Mouse (Mus musculus) forelimb bud, embryonic 11.5 days (tissue): ENCODE results near the gene Scaper.

Experiments used
- DNase-seq: peaks from one replicate; pipeline ENCODE4 v3.0.0-alpha.2; 2012; ENCODE audit warnings: low read depth, low spot score

Gene Scaper

GRCm38 (mm10) chr9:55608701-55609531 lies 329.0 kb downstream of the Scaper start:
- DNase-seq: peak; percentile 68

DNA sequence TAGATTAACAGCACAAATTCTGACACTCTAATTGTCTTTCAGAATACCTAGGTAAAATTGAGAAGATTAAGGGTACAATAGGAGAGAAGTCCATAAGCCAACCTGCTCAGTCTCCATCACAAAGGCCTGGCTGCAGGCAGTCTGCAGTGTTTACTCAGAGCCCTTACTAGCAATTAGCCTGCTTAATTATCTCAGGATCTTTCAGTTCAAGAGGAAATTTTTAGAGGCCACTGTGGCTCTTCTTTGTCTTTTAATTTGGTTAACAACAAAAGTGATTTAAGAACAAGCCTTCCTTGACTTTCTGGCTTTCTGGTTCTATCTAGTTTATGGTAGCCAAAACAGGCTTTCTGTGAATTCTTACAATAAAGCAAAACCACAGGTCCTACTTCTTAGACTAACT lies 339.3 kb downstream of the Scaper start:
- no peak for DNase-seq

DNA sequence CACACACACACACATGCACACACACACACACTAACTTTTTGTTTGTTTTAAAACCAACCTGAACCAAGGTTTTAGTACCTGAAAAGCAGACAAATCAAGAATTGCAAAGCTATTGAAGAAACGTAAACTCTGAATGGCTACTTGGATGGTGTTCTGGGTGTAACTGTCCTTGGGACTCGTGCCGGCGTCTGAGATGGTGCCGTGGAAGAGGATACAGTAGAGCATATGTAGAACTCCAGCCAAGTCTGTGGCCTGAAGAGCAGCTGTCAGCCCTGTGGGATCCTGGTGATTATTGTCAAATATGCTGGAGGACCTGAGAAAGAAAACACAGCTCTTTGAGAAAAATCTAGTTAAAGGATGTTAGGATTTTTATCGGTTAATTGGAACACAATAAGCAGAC lies 351.8 kb downstream of the Scaper start:
- no peak for DNase-seq

GRCm38 (mm10) chr9:55581414-55581813 lies 356.5 kb downstream of the Scaper start:
- no peak for DNase-seq

DNA sequence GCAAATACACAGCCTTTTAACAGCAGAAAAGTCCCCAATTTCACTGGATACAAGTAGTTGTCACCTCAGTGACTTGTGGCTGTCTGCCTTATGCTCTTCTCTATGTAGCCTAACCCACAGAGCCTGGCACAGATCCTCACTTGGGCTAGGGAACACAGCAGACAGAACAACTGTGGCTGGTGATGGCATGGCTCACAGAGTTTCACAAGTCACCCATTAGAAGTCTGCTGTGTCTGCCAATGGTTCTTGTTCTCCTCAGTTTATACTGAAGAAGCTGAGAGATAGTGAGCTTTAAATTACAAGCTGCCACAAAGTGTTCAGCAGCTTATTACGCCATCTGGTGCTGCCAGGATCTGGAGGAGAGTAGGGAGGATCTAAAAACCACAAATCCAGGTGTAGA lies 361.3 kb downstream of the Scaper start:
- no peak for DNase-seq

GRCm38 (mm10) chr9:55571071-55571470 lies 366.8 kb downstream of the Scaper start:
- DNase-seq: no peak

DNA sequence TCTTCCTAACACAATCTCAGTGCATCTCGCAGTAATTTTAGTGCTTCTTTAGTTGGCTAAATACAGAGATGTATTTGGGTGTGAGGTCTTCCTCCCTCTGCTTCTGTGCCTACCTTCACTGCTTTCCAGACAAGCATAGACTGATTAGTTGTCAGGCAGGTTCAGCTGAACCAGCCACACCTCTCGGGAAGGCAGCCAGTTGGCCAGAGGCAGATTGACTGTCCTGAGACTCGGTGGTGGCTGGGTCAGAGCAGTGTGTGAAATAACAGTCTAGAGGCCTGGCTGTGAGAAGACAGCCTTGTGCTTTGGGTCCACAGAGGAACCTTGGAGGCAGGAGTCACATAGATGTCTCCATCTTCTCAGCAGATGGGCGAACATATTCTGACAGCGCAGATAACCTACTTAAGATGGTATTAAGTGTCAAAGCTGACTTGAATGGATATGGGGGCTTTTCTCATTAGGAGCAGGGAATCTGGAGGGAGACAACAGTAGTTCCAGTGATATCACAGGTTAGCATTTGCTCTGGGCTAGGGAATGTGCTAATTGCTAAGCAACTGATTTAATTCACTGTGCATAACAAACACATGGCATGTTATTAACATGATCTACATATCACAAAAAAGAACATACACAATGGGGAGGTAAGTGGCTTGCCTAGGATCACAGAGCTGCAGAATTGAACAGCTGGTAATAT lies 369.3 kb downstream of the Scaper start:
- DNase-seq: no peak

- no peak for DNase-seq
Observed at GRCm38 (mm10) chr9:55560960-55561359, 377.0 kb downstream of the Scaper start.

- no peak for DNase-seq
Observed at GRCm38 (mm10) chr9:55554986-55555385, 382.9 kb downstream of the Scaper start.

DNA sequence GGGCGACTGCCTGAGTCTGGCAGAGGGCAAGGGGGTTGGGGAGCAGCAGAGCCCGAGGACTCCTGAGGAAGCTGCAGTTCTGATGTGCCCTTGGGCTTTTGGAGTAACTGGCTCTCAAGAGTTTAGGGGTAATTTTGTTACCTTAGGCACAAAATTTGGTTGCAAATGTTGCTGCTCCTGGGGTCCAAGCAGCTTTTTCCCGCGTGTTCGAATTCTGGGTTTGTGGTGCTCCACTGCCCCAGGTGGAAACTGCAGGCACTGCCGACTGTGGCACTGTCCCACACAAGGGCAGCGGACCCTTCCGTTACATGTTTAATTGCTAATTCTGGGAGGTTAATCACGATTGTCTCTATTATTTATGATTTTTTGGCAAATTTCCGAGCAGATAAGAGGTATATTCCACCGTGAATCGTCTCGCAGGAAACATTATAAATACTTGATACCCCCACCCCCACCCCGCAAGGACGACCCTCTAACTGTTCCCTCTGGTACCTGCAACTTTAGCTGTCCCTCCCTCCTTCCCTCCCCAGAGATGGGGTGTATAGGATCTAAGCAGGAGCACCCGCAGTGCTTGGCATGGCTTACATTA lies 388.5 kb downstream of the Scaper start:
- no peak for DNase-seq

GRCm38 (mm10) chr9:55548871-55549270 lies 389.0 kb downstream of the Scaper start:
- DNase-seq: no peak

- DNase-seq: no peak
Observed at GRCm38 (mm10) chr9:55546176-55547010, 391.5 kb downstream of the Scaper start.

DNA sequence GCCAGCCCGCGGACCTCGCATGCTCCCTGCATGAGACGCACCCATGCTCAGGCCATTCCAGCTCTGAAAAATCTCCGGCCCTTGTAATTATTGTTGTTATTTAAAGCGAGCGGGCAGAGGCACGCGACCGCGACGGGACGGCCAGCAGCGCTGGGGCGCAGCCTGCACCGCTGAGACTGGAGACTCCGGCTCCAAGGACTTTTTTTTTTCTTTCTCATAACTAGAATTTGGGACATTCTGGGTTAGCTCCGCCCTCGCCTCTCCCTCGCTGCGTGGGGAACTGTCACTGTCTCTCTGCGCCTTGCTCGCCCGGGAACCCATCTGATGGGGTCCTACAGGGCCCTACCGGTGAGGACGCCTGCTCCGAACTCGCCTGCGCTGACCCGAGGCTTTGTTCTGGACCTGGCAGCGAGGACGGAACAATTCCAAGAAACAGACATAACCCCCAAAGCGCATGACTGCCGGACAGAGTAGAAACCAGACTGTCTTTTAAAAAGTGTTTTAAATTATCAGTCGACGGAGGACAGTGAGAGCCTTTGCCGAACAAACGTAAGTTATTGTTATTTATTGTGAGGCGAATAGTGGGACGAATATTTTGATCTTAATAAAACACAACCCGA lies 392.3 kb downstream of the Scaper start:
- no peak for DNase-seq

DNA sequence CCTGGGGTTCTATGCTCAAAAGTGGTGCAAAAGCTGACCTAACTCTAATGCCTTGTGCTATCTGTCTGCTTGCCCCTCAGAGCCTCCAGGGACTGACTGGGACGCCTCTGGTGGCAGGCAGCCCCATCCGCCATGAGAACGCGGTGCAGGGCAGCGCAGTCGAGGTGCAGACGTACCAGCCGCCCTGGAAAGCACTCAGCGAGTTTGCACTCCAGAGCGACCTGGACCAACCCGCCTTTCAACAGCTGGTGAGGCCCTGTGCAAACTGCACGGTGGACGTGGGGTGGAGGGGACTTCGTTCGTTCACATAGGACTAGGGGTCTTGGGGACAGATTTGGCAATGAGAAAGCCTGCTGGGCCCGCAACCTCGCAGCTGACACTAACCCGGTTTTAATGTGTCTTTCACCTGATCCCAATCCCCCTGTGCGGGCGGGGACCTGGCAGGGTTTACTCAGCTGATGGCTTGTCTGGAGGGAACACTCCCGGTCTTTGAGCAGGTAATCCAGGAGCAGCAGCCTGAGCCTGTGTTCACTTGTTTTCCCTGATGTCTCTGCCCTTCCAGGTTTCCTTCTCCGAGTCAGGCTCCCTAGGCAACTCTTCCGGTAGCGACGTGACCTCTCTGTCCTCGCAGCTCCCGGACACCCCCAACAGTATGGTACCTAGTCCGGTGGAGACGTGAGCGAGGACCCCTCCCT lies 392.9 kb downstream of the Scaper start:
- DNase-seq: no peak

DNA sequence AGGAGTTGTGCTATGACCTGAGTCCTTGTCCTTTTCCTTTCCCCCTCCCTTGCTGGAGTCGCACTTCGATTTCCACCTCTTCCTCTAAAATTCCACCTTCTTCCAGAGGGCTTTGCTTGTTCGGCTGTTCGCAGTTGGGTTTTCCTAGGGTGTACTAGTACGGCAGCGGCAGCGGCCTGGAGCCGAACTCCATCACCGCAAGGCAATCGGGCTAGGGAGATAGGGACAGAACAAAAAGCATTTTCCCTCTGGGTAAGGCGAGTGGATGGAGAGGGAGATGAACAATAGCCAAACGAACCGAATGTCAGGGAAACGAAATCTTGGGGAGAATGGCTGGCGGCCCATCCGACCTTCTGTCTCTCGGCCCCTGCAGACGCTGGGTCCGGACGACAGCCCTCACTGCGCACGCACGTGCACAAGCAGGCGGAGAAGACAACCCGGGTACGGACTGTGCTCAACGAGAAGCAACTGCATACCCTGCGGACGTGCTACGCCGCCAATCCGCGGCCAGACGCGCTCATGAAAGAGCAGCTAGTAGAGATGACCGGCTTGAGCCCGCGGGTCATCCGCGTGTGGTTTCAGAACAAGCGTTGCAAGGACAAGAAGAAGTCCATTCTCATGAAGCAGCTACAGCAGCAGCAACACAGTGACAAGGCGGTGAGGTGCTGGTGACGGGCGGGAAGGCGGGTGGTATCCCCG lies 394.1 kb downstream of the Scaper start:
- DNase-seq: peak; percentile 48

GRCm38 (mm10) chr9:55543336-55543702 lies 394.6 kb downstream of the Scaper start:
- DNase-seq: no peak

- DNase-seq: no peak
Observed at GRCm38 (mm10) chr9:55542366-55543325, 395.3 kb downstream of the Scaper start.

GRCm38 (mm10) chr9:55541681-55542365 lies 396.1 kb downstream of the Scaper start:
- no peak for DNase-seq
